ENCODE assay signal across 21 mouse cellular contexts in the genomic region with DNA sequence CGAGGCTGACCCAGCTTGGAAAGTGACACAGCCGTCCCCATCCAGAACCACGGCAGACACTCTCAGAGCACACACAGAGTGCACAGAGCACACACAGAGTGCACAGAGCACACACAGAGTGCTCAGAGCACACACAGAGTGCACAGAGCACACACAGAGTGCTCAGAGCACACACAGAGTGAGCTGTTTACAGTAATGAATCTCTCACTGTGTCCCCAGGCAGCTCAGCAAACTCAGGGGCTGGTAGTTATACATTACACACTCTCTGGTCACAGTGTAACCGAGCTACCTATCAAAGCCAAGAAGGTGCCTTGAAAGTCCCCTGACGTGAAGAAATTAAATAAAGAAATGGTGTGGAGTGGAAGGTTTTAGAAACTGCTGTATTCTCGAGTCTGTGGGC. TPM values are rescaled to one million over a fixed set of nuclear protein-coding genes. Genes with fewer than 3 reads are reported as not detected.
DNase-seq lines count a peak whose midpoint lies in the region; ATAC-seq and TF ChIP-seq lines count a peak whose summit lies in the region.
"Had no signal": no experiment of that assay in that cellular context is flagged by ENCODE, and none has a peak within 500 bp of the region (broad histone marks: within the 10 kb centered on the region; RNA-seq: fewer than 3 reads in every experiment).

No protein-coding gene starts in this region.

- no peaks in the 10 kb centered on the region for H3K4me1 ChIP-seq in liver, embryonic 11.5 days (replicated peaks; ENCODE audit: control insufficient read depth, insufficient read depth, low read length)
- H3K4me1 ChIP-seq in liver, embryonic 12.5 days: no peaks in the 10 kb centered on the region
- peaks cover 15% of the 10 kb centered on the region for H3K4me1 ChIP-seq in kidney, adult 2 months (ENCODE audit: control insufficient read depth, insufficient read depth, low read length)
- no peaks in the 10 kb centered on the region for H3K4me1 ChIP-seq in kidney, postnatal 0 days (replicated peaks; ENCODE audit: insufficient read depth, low read length)
- no peaks in the 10 kb centered on the region for H3K4me1 ChIP-seq in liver, embryonic 16.5 days (ENCODE audit: control insufficient read depth, low read depth, low read length)
- H3K4me1 ChIP-seq: stomach, embryonic 15.5 days had no signal

- TF ChIP-seq POLR2A in kidney, adult 2 months (IDR thresholded peaks at IDR 0.05; ENCODE audit: low read depth, low read length): no peak

- H3K9ac ChIP-seq in liver, embryonic 11.5 days (ENCODE audit: low read depth, low read length): no peak overlapping the region
- no peak overlapping the region for H3K9ac ChIP-seq in liver, embryonic 12.5 days
- no peak overlapping the region for H3K9ac ChIP-seq in kidney, postnatal 0 days (ENCODE audit: low read depth, low read length)
- H3K9ac ChIP-seq in liver, embryonic 16.5 days (ENCODE audit: low read depth, low read length): no peak overlapping the region
- H3K9ac ChIP-seq: lung, embryonic 14.5 days; stomach, embryonic 15.5 days had no signal

- H3K4me2 ChIP-seq in liver, embryonic 11.5 days: no peak overlapping the region
- H3K4me2 ChIP-seq in liver, embryonic 12.5 days: no peak overlapping the region
- H3K4me2 ChIP-seq in kidney, postnatal 0 days (ENCODE audit: low read length): no peak overlapping the region
- H3K4me2 ChIP-seq in liver, embryonic 16.5 days (ENCODE audit: low read depth, low read length): no peak overlapping the region
- H3K4me2 ChIP-seq: lung, embryonic 14.5 days; stomach, embryonic 15.5 days had no signal

- H3K9me3 ChIP-seq in liver, embryonic 11.5 days (ENCODE audit: control insufficient read depth, low read length): no peaks in the 10 kb centered on the region
- H3K9me3 ChIP-seq in liver, embryonic 12.5 days (replicated peaks): no peaks in the 10 kb centered on the region
- H3K9me3 ChIP-seq in kidney, postnatal 0 days (replicated peaks; ENCODE audit: low read length): no peaks in the 10 kb centered on the region
- no peaks in the 10 kb centered on the region for H3K9me3 ChIP-seq in liver, embryonic 16.5 days (replicated peaks; ENCODE audit: control insufficient read depth, low read length)
- H3K9me3 ChIP-seq: stomach, embryonic 15.5 days had no signal

- H3K36me3 ChIP-seq in liver, embryonic 11.5 days (ENCODE audit: control insufficient read depth, insufficient read depth, low read length): peaks cover 4% of the 10 kb centered on the region; the same call in 1 of the 2 replicates
- H3K36me3 ChIP-seq in liver, embryonic 12.5 days: peaks cover 32% of the 10 kb centered on the region
- H3K36me3 ChIP-seq in kidney, adult 2 months (ENCODE audit: control insufficient read depth, insufficient read depth, low read length): no peaks in the 10 kb centered on the region; the same call in 1 of the 2 replicates
- H3K36me3 ChIP-seq in kidney, postnatal 0 days (ENCODE audit: insufficient read depth, low read length): 0 out of 2 replicates have a peak, but pooled peaks cover 15% of the 10 kb centered on the region
- H3K36me3 ChIP-seq in liver, embryonic 16.5 days (ENCODE audit: control insufficient read depth, insufficient read depth): no peaks in the 10 kb centered on the region

- H3K27me3 ChIP-seq in liver, embryonic 11.5 days (replicated peaks; ENCODE audit: control insufficient read depth, insufficient read depth, low read length): no peaks in the 10 kb centered on the region
- no peaks in the 10 kb centered on the region for H3K27me3 ChIP-seq in liver, embryonic 12.5 days (replicated peaks)
- H3K27me3 ChIP-seq in kidney, adult 2 months (replicated peaks; ENCODE audit: control insufficient read depth, insufficient read depth, low read length): no peaks in the 10 kb centered on the region
- H3K27me3 ChIP-seq in kidney, postnatal 0 days (ENCODE audit: insufficient read depth, low read length): no peaks in the 10 kb centered on the region
- no peaks in the 10 kb centered on the region for H3K27me3 ChIP-seq in liver, embryonic 16.5 days (ENCODE audit: control insufficient read depth, insufficient read depth, low read depth, low read length)
- H3K27me3 ChIP-seq: stomach, embryonic 15.5 days had no signal

- DNase-seq in liver, embryonic 11.5 days (ENCODE audit: low spot score): no peak
- DNase-seq in kidney, adult 2 months: peak; percentile 83
- no peak for DNase-seq in kidney, postnatal 0 days (ENCODE audit: low spot score)
- no peak for DNase-seq in frontal cortex, postnatal 36 days (ENCODE audit: low spot score in 2 of 2)
- no peak for DNase-seq in urinary bladder, postnatal 25 days (ENCODE audit: low spot score)
- no peak for DNase-seq in lung, postnatal 10 days
- DNase-seq: cerebellum, adult 2 months; gastrocnemius, postnatal 25 days; lung, embryonic 14.5 days; thymus, adult 18-20 months had no signal

- ATAC-seq in liver, embryonic 11.5 days (replicated peaks; ENCODE audit: low FRiP score): no peak
- ATAC-seq in liver, embryonic 12.5 days: no peak
- ATAC-seq in kidney, postnatal 0 days (replicated peaks; ENCODE audit: low FRiP score, low read depth): 0 out of 2 replicates have a peak, but pooled peaks have one; percentile 52
- peak; percentile 89 for ATAC-seq in liver, embryonic 16.5 days (ENCODE audit: low read depth)
- ATAC-seq: forebrain, embryonic 14.5 days; midbrain, embryonic 16.5 days had no signal

- H3K4me3 ChIP-seq in liver, embryonic 11.5 days (ENCODE audit: low read depth, low read length): no peak overlapping the region
- no peak overlapping the region for H3K4me3 ChIP-seq in liver, embryonic 12.5 days
- no peak overlapping the region for H3K4me3 ChIP-seq in kidney, adult 2 months (ENCODE audit: insufficient read depth, low read depth, low read length)
- H3K4me3 ChIP-seq in kidney, postnatal 0 days (replicated peaks; ENCODE audit: low read depth, low read length): no peak overlapping the region
- no peak overlapping the region for H3K4me3 ChIP-seq in liver, embryonic 16.5 days (ENCODE audit: low read depth, low read length)
- H3K4me3 ChIP-seq: stomach, embryonic 15.5 days had no signal

- 0 out of 2 replicates have a peak overlapping the region, but pooled peaks have one; percentile 8 for H3K27ac ChIP-seq in liver, embryonic 11.5 days (ENCODE audit: low read depth, low read length)
- no peak overlapping the region; the same call in 1 of the 2 replicates for H3K27ac ChIP-seq in liver, embryonic 12.5 days
- peak overlapping the region; percentile 58 for H3K27ac ChIP-seq in kidney, adult 2 months (ENCODE audit: insufficient read depth, low read depth, low read length)
- no peak overlapping the region for H3K27ac ChIP-seq in kidney, postnatal 0 days
- peak overlapping the region; percentile 64 for H3K27ac ChIP-seq in liver, embryonic 16.5 days (ENCODE audit: low read length)
- H3K27ac ChIP-seq: macrophage; stomach, embryonic 15.5 days had no signal

- no peak for TF ChIP-seq CTCF in kidney, adult 2 months (conservative IDR thresholded peaks at IDR 0.05; ENCODE audit: insufficient read depth, insufficient read length, low read depth, low read length)
- no peak for TF ChIP-seq CTCF in kidney, postnatal 0 days (IDR thresholded peaks at IDR 0.05; ENCODE audit: low read depth)

- 78% methylated on average over 6 of the region's 6 CpGs for WGBS in liver, embryonic 11.5 days
- WGBS in liver, embryonic 12.5 days (ENCODE audit: insufficient replicate concordance): 73% methylated on average over 6 of the region's 6 CpGs
- WGBS in kidney, adult 2 months: 44% methylated on average over 6 of the region's 6 CpGs
- WGBS in kidney, postnatal 0 days: 61% methylated on average over 6 of the region's 6 CpGs
- WGBS in liver, embryonic 16.5 days (ENCODE audit: insufficient replicate concordance): 59% methylated on average over 6 of the region's 6 CpGs

RNA-seq across cellular contexts. Expression of a gene that starts 33.6 kb away (rescaled TPM):
- polyA plus RNA-seq in liver, embryonic 11.5 days (2014; fragmentation: Nextera tagmentation; extraction: Ambion mirVana): not detected in 2 replicates
- not detected in 2 replicates for polyA plus RNA-seq in liver, embryonic 12.5 days (2016; fragmentation: Nextera tagmentation; extraction: Ambion mirVana)
- not detected in 2 replicates for polyA plus RNA-seq in kidney, adult 2 months (2012; rRNA removed)
- not detected in 2 replicates for polyA plus RNA-seq in kidney, postnatal 0 days (2015; fragmentation: Nextera tagmentation; extraction: Ambion mirVana)
- not detected in 2 replicates for polyA plus RNA-seq in liver, embryonic 16.5 days (2015; fragmentation: Nextera tagmentation; extraction: Ambion mirVana)
- polyA plus RNA-seq: cerebellum, adult 2 months; embryonic facial prominence, embryonic 11.5 days; forebrain, embryonic 14.5 days; heart, embryonic 16.5 days; hindbrain, embryonic 11.5 days; large intestine, adult 2 months; limb, embryonic 11.5 days; lung, embryonic 14.5 days; macrophage; midbrain, embryonic 16.5 days; stomach, embryonic 15.5 days had no signal

Comparison
In these comparisons a context has a peak if more than half of its experiments do, and no peak if none do; other contexts are left out.
1. ATAC-seq: peak in kidney, postnatal 0 days (single experiment) and liver, embryonic 16.5 days (single experiment); none in liver, embryonic 11.5 days (single experiment) and liver, embryonic 12.5 days (single experiment).
2. H3K27ac ChIP-seq: peak in liver, embryonic 11.5 days (single experiment), kidney, adult 2 months (single experiment) and liver, embryonic 16.5 days (single experiment); none in liver, embryonic 12.5 days (single experiment) and kidney, postnatal 0 days (single experiment).